Mouse (Mus musculus): ENCODE results near the gene Cd44.

GRCm38 (mm10) chr2:102801899-102802298 is 99.6 kb downstream of the Cd44 start:
- TF ChIP-seq CTCF (conservative IDR thresholded peaks at IDR 0.05; ENCODE audit: low read length) = no peak
- no peak for TF ChIP-seq NANOG (IDR thresholded peaks at IDR 0.05; ENCODE audit: borderline replicate concordance, low read length)

Measured in E14TG2a.4 (cell line).